In the genomic region with DNA sequence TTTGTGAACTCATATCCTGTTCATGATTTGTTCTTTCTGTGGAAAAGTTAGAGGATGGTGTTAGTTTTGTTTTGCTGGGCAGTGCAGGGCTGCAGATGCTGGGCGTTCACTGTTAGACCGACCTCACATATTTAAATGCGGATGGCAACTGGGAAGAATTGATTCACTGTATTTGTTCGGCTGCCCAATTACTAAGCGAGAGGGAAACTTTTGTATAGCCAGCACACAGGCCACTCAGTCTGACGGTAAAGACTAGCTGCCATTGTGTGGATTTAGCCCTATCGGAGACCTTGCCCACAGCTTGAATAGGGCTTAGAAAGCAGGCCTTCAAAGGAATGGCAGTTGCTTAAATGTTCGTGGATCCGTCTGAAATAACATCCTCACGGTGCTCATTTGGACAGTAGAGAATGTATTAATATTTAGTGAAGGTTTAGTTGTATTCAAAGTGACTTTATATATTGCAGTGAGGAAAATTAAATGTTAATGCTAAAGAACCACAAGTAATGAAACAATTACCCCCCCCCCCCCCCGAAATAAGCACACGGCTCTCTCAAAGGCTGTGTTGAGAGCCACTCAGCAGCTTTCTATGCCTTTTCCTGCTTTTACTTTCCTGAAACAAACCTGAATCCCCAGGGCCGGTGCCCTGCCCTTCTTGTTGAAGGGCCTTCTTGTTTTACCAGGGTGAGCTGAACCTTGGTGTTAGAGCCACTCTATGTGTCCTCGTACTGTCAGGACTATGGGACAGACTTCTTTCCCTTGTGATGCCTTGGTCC, we compare ENCODE assay signal across 12 mouse cellular contexts. TPM values are rescaled to one million over a fixed set of nuclear protein-coding genes. Genes with fewer than 3 reads are reported as not detected.
A peak's percentile ranks its signal among the peaks of the same experiment; 100 is the strongest.
DNase-seq lines count a peak whose midpoint lies in the region; ATAC-seq and TF ChIP-seq lines count a peak whose summit lies in the region.
"Had no signal": no experiment of that assay in that cellular context is flagged by ENCODE, and none has a peak within 500 bp of the region (broad histone marks: within the 10 kb centered on the region; RNA-seq: fewer than 3 reads in every experiment).

No protein-coding gene starts in this region.

- 17% methylated on average over 14 of the region's 14 CpGs for WGBS in forebrain, embryonic 10.5 days
- 25% methylated on average over 14 of the region's 14 CpGs for WGBS in hindbrain, postnatal 0 days

- peak overlapping the region; percentile 87 for H3K27ac ChIP-seq in forebrain, embryonic 10.5 days
- H3K27ac ChIP-seq in hindbrain, postnatal 0 days: peak overlapping the region; percentile 67
- H3K27ac ChIP-seq: lung, embryonic 15.5 days had no signal

- H3K9ac ChIP-seq in hindbrain, postnatal 0 days (replicated peaks; ENCODE audit: low read length): no peak overlapping the region
- H3K9ac ChIP-seq: lung, embryonic 15.5 days had no signal

- peaks cover 65% of the 10 kb centered on the region for H3K36me3 ChIP-seq in forebrain, embryonic 10.5 days (replicated peaks)
- no peaks in the 10 kb centered on the region for H3K36me3 ChIP-seq in hindbrain, postnatal 0 days (ENCODE audit: insufficient read depth, low read length)
- H3K36me3 ChIP-seq: lung, embryonic 15.5 days had no signal

- intact Hi-C loops in heart, postnatal 36 days (cut with DNase I): no loop called here

- no peak for TF ChIP-seq CTCF in hindbrain, postnatal 0 days (IDR thresholded peaks at IDR 0.05; ENCODE audit: low read depth)

- ATAC-seq in hindbrain, postnatal 0 days: peak; percentile 79

- 0 out of 2 replicates have a peak overlapping the region, but pooled peaks have one; percentile 8 for H3K4me2 ChIP-seq in hindbrain, postnatal 0 days (ENCODE audit: low read depth, low read length)
- H3K4me2 ChIP-seq: lung, embryonic 15.5 days had no signal

- peak overlapping the region; percentile 40 for H3K4me3 ChIP-seq in forebrain, embryonic 10.5 days
- H3K4me3 ChIP-seq in hindbrain, postnatal 0 days (ENCODE audit: low read length): no peak overlapping the region
- H3K4me3 ChIP-seq: lung, embryonic 15.5 days had no signal

- peaks cover 97% of the 10 kb centered on the region for H3K4me1 ChIP-seq in forebrain, embryonic 10.5 days
- H3K4me1 ChIP-seq in hindbrain, postnatal 0 days (ENCODE audit: insufficient read depth, low read length): peaks cover 17% of the 10 kb centered on the region; the same call in 1 of the 2 replicates

- no peaks in the 10 kb centered on the region for H3K9me3 ChIP-seq in forebrain, embryonic 10.5 days
- no peaks in the 10 kb centered on the region for H3K9me3 ChIP-seq in hindbrain, postnatal 0 days (ENCODE audit: low read length)
- H3K9me3 ChIP-seq: lung, embryonic 15.5 days had no signal

- H3K27me3 ChIP-seq in forebrain, embryonic 10.5 days (ENCODE audit: poor library complexity, severe bottlenecking): no peaks in the 10 kb centered on the region
- H3K27me3 ChIP-seq in hindbrain, postnatal 0 days (ENCODE audit: insufficient read depth, low read length): no peaks in the 10 kb centered on the region
- H3K27me3 ChIP-seq: CH12.LX; lung, embryonic 15.5 days had no signal

- DNase-seq in layer of hippocampus, adult 9-11 months: peak; percentile 59
- DNase-seq in layer of hippocampus, postnatal 25 days (ENCODE audit: extremely low spot score in 1 of 2, low spot score in 1 of 2): no peak
- DNase-seq in forebrain, embryonic 10.5 days (ENCODE audit: extremely low spot score, low spot score): peak; percentile 60
- DNase-seq in hindbrain, postnatal 0 days (ENCODE audit: low spot score): peak; percentile 59
- DNase-seq in retina, postnatal 1 day: peak; percentile 89
- no peak for DNase-seq in cerebellum, adult 9-11 months
- no peak for DNase-seq in heart, postnatal 36 days
- no peak for DNase-seq in frontal cortex, postnatal 25 days (ENCODE audit: low spot score in 2 of 2)
- DNase-seq: cerebellum, adult 11 months; kidney, postnatal 14 days had no signal

RNA-seq across cellular contexts. Expression of gene Spata13, which starts 9.5 kb away (rescaled TPM):
- total RNA-seq in layer of hippocampus, postnatal 25 days (2021): 10 to 100 TPM; 27.6 to 28.5 TPM
- 97.0 and 102 TPM in 2 replicates for polyA plus RNA-seq in forebrain, embryonic 10.5 days (2016; fragmentation: Nextera tagmentation; extraction: Ambion mirVana)
- total RNA-seq in hindbrain, postnatal 0 days (2014; rRNA removed): 34.1 and 39.8 TPM in 2 replicates
- 16.5 and 17.0 TPM in 2 replicates for polyA plus RNA-seq in hindbrain, postnatal 0 days (2015; fragmentation: Nextera tagmentation; extraction: Ambion mirVana)
- total RNA-seq in heart, postnatal 36 days (2021): 10 to 100 TPM; 13.5 to 16.4 TPM

Comparison
In these comparisons a context has a peak if more than half of its experiments do, and no peak if none do; other contexts are left out.
1. DNase-seq: peak in layer of hippocampus, adult 9-11 months (single experiment), forebrain, embryonic 10.5 days (single experiment), hindbrain, postnatal 0 days (single experiment) and retina, postnatal 1 day (single experiment); none in layer of hippocampus, postnatal 25 days (0 of 2), cerebellum, adult 9-11 months (single experiment), heart, postnatal 36 days (0 of 2) and frontal cortex, postnatal 25 days (0 of 2).